Mouse (Mus musculus) kidney, postnatal 25 days (tissue): ENCODE results near the gene Olfr1018.

Source experiments
- DNase-seq, 2 experiments: peaks; one replicate each; pipeline ENCODE4 v3.0.0; 2021; ENCODE audit warnings: mixed read lengths in 2 of 2

Olfr1018 gene

DNA sequence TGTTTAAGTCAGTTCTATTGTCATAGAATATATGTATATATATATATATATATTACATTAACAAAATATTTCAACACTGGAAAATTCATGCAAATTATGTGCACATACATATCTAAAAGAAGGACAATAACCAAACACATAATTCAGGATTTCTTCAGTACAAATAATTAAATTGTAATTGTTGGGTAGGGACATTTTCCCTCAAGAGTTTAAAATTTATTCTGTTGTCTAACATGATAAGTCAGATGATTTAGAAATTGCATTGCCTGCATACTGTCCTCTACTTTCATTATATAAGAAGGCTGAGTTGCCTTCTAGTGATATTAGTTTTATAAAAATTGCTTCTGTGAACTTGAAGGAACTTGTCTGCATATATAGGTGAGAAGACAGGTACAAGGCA lies at the start of gene Olfr1018:
Olfr1018 (plus strand) TSS at position 301 of the 400 bp plus-strand sequence.
- DNase-seq: no peak

DNA sequence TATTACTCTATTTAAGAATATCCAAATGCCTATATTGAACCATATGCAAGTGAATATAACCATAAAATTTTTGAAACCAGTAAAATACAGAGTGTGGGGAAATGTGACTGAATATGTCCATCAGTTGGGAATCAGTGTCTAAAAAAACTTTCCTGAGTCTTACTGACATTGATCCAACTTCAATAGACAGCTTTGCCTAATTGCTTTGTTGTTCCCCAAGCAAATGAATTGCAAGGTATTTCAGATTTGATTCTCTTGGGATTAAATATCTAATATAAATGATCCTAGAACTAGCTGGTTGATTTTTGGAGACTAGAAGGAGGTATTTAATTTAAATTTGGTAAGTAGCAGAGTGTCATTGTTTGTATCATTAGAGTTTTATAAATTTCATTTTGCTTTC lies 45.9 kb upstream of the Olfr1018 start, which contains the start of gene Olfr1014:
Olfr1014 (plus strand) TSS at position 301 of the 400 bp plus-strand sequence.
- no peak for DNase-seq

DNA sequence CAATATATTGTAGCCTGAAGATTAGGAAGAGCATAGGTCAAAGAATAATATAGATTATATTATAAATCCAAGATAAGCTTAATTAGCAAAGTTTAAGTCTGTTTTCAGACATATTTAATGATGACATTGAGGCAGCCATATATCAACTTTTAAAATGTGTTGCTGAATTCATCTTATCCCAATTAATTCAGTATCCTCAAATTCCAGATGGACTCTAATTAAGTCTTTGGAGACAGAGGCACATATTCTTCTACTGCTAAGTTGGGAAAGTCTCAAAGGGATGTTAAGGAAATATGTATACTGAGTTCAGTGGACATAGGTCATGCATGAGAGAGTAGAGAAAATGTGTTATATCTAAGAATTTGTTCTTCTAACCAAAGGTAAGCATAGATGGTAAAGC lies 36.6 kb upstream of the Olfr1018 start, which contains the start of gene Olfr1015:
Olfr1015 (plus strand) TSS at position 301 of the 400 bp plus-strand sequence.
- DNase-seq: no peak

GRCm38 (mm10) chr2:85792331-85792730 lies 25.9 kb upstream of the Olfr1018 start:
- no peak for DNase-seq

DNA sequence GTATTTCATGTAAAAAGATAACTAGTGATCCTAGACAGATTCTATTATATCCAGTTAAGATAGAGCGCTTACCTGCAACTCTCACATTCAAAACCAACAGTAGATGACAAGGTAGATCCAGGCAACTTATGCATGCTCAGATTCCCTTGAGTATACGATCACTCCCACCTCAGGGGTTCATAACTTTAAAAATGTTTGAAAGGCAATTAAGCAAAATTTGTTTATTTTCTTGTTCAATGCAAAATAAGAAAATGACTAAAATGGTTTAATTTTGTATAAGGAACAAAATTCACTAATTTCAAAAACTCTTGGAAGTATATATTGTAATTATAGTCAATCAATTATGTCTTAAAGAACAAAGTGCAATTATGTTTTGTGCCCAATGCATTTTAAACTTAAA lies 15.8 kb upstream of the Olfr1018 start, which contains the start of gene Olfr1016:
Olfr1016 (minus strand) TSS at position 101 of the 400 bp plus-strand sequence.
- no peak for DNase-seq

GRCm38 (mm10) chr2:85804501-85804900 lies 13.8 kb upstream of the Olfr1018 start:
- no peak for DNase-seq

- DNase-seq: no peak
Observed at GRCm38 (mm10) chr2:85845383-85845782, 27.1 kb downstream of the Olfr1018 start, which contains the start of gene Olfr1019. Gene Olfr1019, minus strand, starts transcription at chr2:85845483.

- no peak for DNase-seq
Observed at GRCm38 (mm10) chr2:85846730-85847129, 28.5 kb downstream of the Olfr1018 start, which contains the start of gene Olfr1020. Gene Olfr1020, plus strand, starts transcription at chr2:85847030.

GRCm38 (mm10) chr2:85868294-85868693 lies 50.0 kb downstream of the Olfr1018 start, which contains the start of gene Olfr1022:
Gene Olfr1022, plus strand, starts transcription at chr2:85868594.
- no peak for DNase-seq
